Mouse (Mus musculus): ENCODE data around the gene Ssh2.

GRCm38 (mm10) chr11:77365706-77366386 is 149.8 kb downstream of the Ssh2 start:
- TF ChIP-seq CTCF (IDR thresholded peaks at IDR 0.05; ENCODE audit: borderline replicate concordance, extremely low read depth, insufficient read depth, insufficient read length) = no peak
- no peak for TF ChIP-seq POLR2A (IDR thresholded peaks at IDR 0.05; ENCODE audit: borderline replicate concordance, extremely low read depth, insufficient read depth, insufficient read length, poor library complexity, severe bottlenecking)

Measured in brain, embryonic 14.5 days (tissue).